Mouse (Mus musculus) neural tube, embryonic 15.5 days (tissue): ENCODE measurements around the gene Emg1. TPM values are rescaled to one million over a fixed set of nuclear protein-coding genes. Genes with fewer than 3 reads are reported as not detected.
"Not testable (repeated sequence)": the region's sequence is repeated elsewhere in the genome, so short reads cannot be mapped to it uniquely, and the experiment has no call there.

Source experiments
- ATAC-seq: fragments of 200-750 bp; cut with Nextera tagmentation; 2 replicates; pipeline ENCODE4 v1.8.0; 2017; ENCODE audit warnings: mild to moderate bottlenecking, moderate TSS enrichment, moderate library complexity; ENCODE audit not compliant: low FRiP score
- H3K27ac ChIP-seq: fragments of 300-500 bp; sonication (generic); replicated peaks from 2 replicates; pipeline ENCODE4 v1.5.1; 2015; ENCODE audit warnings: mild to moderate bottlenecking, inconsistent platforms
- H3K27me3 ChIP-seq: fragments of 300-500 bp; sonication (generic); replicated peaks from 2 replicates; pipeline ENCODE4 v1.6.1; 2015; ENCODE audit warnings: inconsistent platforms
- H3K36me3 ChIP-seq: fragments of 300-500 bp; sonication (generic); 2 replicates; pipeline ENCODE4 v1.6.1; 2015; ENCODE audit warnings: inconsistent platforms
- H3K4me1 ChIP-seq: fragments of 300-500 bp; sonication (generic); 2 replicates; pipeline ENCODE4 v1.6.1; 2015; ENCODE audit warnings: inconsistent platforms
- H3K4me2 ChIP-seq: fragments of 300-500 bp; sonication (generic); 2 replicates; pipeline ENCODE4 v1.6.1; 2015; ENCODE audit warnings: inconsistent platforms, mild to moderate bottlenecking, moderate library complexity
- H3K4me3 ChIP-seq: fragments of 300-500 bp; sonication (generic); replicated peaks from 2 replicates; pipeline ENCODE4 v1.5.1; 2015; ENCODE audit warnings: mild to moderate bottlenecking, inconsistent platforms
- H3K9ac ChIP-seq: fragments of 300-500 bp; sonication (generic); replicated peaks from 2 replicates; pipeline ENCODE4 v1.6.1; 2015; ENCODE audit warnings: mild to moderate bottlenecking, inconsistent platforms
- H3K9me3 ChIP-seq: fragments of 300-500 bp; sonication (generic); replicated peaks from 2 replicates; pipeline ENCODE4 v1.6.1; 2016; ENCODE audit warnings: inconsistent platforms
- WGBS: fragments of 180-500 bp; shearing (Covaris S2); methylation state at CpG from one replicate; pipeline ENCODE4 v1.1.7; 2015; ENCODE audit warnings: mixed read lengths; 5-methylcytosine and 5-hydroxymethylcytosine counted together
- polyA plus RNA-seq: library from polyadenylated mRNA; unstranded; fragments of >200 nt; fragmentation: Nextera tagmentation; extraction: Ambion mirVana; gene quantifications from 2 replicates; pipeline ENCODE4 v1.2.1, GENCODE M21; 2015

Gene Emg1
- polyA plus RNA-seq, 1 experiment from 2014 or later: 99.9 TPM

GRCm38 (mm10) chr6:124685606-124686386, 26.2 kb downstream of the Emg1 start:
- no peaks in the 10 kb centered on the region for H3K4me1 ChIP-seq
- no peak overlapping the region for H3K4me2 ChIP-seq
- H3K27ac ChIP-seq: no peak overlapping the region
- H3K9ac ChIP-seq: no peak overlapping the region
- H3K9me3 ChIP-seq: no peaks in the 10 kb centered on the region
- WGBS: 82% methylated on average over 12 of the region's 12 CpGs
- no peaks in the 10 kb centered on the region for H3K36me3 ChIP-seq
- H3K27me3 ChIP-seq: no peaks in the 10 kb centered on the region
- no peak overlapping the region for H3K4me3 ChIP-seq
- ATAC-seq: no peak

GRCm38 (mm10) chr6:124683591-124684417, 28.2 kb downstream of the Emg1 start:
- Histone ChIP-seq H3K27me3 (no peaks in the 10 kb centered on the region), H3K4me1 (no peaks in the 10 kb centered on the region), H3K4me3 (no peak overlapping the region), H3K36me3 (no peaks in the 10 kb centered on the region), H3K9me3 (no peaks in the 10 kb centered on the region), H3K27ac (no peak overlapping the region), H3K9ac (no peak overlapping the region), H3K4me2 (no peak overlapping the region)
- ATAC-seq: no peak
- 82% methylated on average over 14 of the region's 14 CpGs for WGBS

DNA sequence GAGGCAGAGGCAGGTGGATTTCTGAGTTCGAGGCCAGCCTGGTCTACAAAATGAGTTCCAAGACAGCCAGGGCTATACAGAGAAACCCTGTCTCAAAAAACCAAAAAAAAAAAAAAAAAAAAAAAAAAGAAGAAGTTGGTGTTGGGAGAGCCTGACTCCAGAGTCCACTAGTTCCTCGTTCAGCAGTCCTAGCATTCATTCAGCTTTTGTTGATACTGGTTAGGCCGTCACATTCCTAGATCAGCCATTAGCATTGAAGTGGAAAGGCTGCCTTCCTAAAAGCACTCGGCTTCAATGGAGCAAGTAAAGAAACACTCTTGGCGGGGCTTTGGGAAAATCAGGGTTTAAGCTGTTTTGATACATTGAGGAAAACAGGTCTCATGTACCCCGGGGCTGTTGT, 29.7 kb downstream of the Emg1 start:
- H3K4me1 ChIP-seq, H3K27ac ChIP-seq, H3K9ac ChIP-seq, H3K4me3 ChIP-seq, H3K9me3 ChIP-seq, ATAC-seq, H3K36me3 ChIP-seq, H3K4me2 ChIP-seq, H3K27me3 ChIP-seq: not testable (repeated sequence)
- 64% methylated on average over 6 of the region's 6 CpGs for WGBS

GRCm38 (mm10) chr6:124679486-124679885, 32.5 kb downstream of the Emg1 start:
- no peak overlapping the region for H3K4me3 ChIP-seq
- no peaks in the 10 kb centered on the region for H3K4me1 ChIP-seq
- ATAC-seq: no peak
- peaks cover 4% of the 10 kb centered on the region; the same call in 1 of the 2 replicates for H3K36me3 ChIP-seq
- H3K9me3 ChIP-seq: no peaks in the 10 kb centered on the region
- no peaks in the 10 kb centered on the region for H3K27me3 ChIP-seq
- no peak overlapping the region for H3K4me2 ChIP-seq
- 89% methylated on average over 3 of the region's 3 CpGs for WGBS
- H3K9ac ChIP-seq: no peak overlapping the region
- H3K27ac ChIP-seq: no peak overlapping the region

DNA sequence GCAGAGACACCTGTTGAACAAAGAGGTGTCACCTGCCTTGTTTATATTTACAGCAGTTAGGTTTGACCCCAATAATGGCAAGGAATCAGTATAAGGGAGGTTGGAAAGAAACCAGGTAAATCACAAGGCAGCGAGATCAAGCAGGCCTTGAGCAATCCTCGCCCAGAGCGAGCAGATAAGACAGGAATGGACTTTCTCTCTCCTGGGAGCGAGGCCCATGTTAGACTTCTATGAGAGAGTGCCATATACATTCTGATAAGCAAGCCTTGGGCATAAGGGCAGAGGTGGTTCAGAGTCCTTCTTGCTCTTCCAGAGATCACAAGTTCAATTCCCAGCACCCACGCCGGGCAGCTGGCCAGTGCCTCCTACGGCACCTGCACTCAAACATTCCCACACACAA, 33.2 kb downstream of the Emg1 start:
- Histone ChIP-seq H3K27ac (no peak overlapping the region), H3K9ac (no peak overlapping the region), H3K9me3 (no peaks in the 10 kb centered on the region), H3K4me1 (no peaks in the 10 kb centered on the region), H3K27me3 (no peaks in the 10 kb centered on the region), H3K4me2 (no peak overlapping the region), H3K36me3 (peaks cover 10% of the 10 kb centered on the region; the same call in 1 of the 2 replicates), H3K4me3 (no peak overlapping the region)
- ATAC-seq: no peak
- WGBS: 96% methylated on average over 7 of the region's 7 CpGs

DNA sequence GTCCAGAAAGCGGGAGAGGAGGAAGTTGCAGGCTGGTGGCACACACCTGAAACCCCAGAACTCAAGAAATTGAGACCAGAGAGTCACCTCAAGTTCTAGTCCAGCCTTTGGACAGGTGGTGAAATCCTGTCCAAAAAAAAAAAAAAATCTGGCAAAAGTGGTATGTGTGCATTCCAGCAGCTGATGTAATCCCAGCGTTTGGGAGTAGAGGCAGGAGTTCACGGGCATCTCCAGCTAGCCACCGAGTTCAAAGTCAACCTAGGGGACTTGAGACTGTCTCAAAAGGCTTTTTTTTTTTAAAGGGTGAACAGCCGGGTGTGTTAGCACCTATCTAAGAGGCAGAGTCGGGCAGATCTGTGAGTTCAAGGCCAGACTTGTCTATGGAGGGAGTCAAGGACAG, 35.8 kb downstream of the Emg1 start:
- H3K27me3 ChIP-seq: no peaks in the 10 kb centered on the region
- H3K36me3 ChIP-seq: peaks cover 10% of the 10 kb centered on the region; the same call in 1 of the 2 replicates
- no peak overlapping the region for H3K4me2 ChIP-seq
- no peak for ATAC-seq
- no peaks in the 10 kb centered on the region for H3K9me3 ChIP-seq
- no peak overlapping the region for H3K9ac ChIP-seq
- WGBS: 91% methylated on average over 6 of the region's 6 CpGs
- no peaks in the 10 kb centered on the region for H3K4me1 ChIP-seq
- no peak overlapping the region for H3K4me3 ChIP-seq
- no peak overlapping the region for H3K27ac ChIP-seq

GRCm38 (mm10) chr6:124674591-124674990, 37.4 kb downstream of the Emg1 start:
- Histone ChIP-seq H3K27ac (no peak overlapping the region), H3K9ac (no peak overlapping the region), H3K4me3 (no peak overlapping the region), H3K27me3 (no peaks in the 10 kb centered on the region), H3K9me3 (no peaks in the 10 kb centered on the region), H3K4me1 (no peaks in the 10 kb centered on the region), H3K36me3 (peaks cover 10% of the 10 kb centered on the region; the same call in 1 of the 2 replicates), H3K4me2 (no peak overlapping the region)
- 93% methylated on average over 7 of the region's 7 CpGs for WGBS
- no peak for ATAC-seq

DNA sequence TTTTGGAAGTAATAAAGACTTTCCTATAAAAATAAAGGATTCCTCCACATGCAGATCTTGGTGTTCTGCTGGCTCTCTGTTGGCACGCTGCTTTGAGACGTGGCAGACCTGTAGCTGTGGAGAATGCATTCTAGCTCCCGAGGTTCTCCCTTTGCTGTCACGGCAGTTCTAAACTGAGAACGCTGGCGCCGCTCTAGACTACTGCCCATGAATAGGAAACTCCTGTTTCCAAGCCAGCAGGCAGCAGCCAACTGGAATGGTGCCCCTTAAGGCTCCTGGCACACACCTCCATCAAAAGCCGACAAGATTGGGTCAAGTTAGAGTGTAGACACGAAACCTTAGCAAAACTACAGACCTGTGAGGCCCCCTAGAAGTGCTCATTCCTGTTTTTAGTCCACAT, 38.4 kb downstream of the Emg1 start:
- no peak overlapping the region for H3K4me3 ChIP-seq
- H3K9ac ChIP-seq: no peak overlapping the region
- H3K27me3 ChIP-seq: no peaks in the 10 kb centered on the region
- peaks cover 10% of the 10 kb centered on the region; the same call in 1 of the 2 replicates for H3K36me3 ChIP-seq
- no peak overlapping the region for H3K27ac ChIP-seq
- H3K4me1 ChIP-seq: no peaks in the 10 kb centered on the region
- no peak for ATAC-seq
- H3K4me2 ChIP-seq: no peak overlapping the region
- WGBS: 86% methylated on average over 9 of the region's 9 CpGs
- no peaks in the 10 kb centered on the region for H3K9me3 ChIP-seq

GRCm38 (mm10) chr6:124672100-124672499, 39.9 kb downstream of the Emg1 start:
- 75% methylated on average over 6 of the region's 6 CpGs for WGBS
- Histone ChIP-seq H3K9ac (no peak overlapping the region), H3K27ac (no peak overlapping the region)

GRCm38 (mm10) chr6:124670281-124670900, 41.6 kb downstream of the Emg1 start:
- Histone ChIP-seq H3K4me3 (no peak overlapping the region), H3K27me3 (no peaks in the 10 kb centered on the region), H3K27ac (no peak overlapping the region), H3K4me1 (no peaks in the 10 kb centered on the region), H3K36me3 (peaks cover 6% of the 10 kb centered on the region; the same call in 1 of the 2 replicates), H3K9ac (no peak overlapping the region), H3K4me2 (no peak overlapping the region), H3K9me3 (no peaks in the 10 kb centered on the region)
- 96% methylated on average over 7 of the region's 7 CpGs for WGBS
- ATAC-seq: no peak

More at GRCm38 (mm10) chr6:124672100-124672499, 39.9 kb downstream of the Emg1 start:
- H3K4me2 ChIP-seq: no peak overlapping the region
- H3K9me3 ChIP-seq: no peaks in the 10 kb centered on the region
- peaks cover 10% of the 10 kb centered on the region; the same call in 1 of the 2 replicates for H3K36me3 ChIP-seq
- H3K4me3 ChIP-seq: no peak overlapping the region
- H3K4me1 ChIP-seq: no peaks in the 10 kb centered on the region
- H3K27me3 ChIP-seq: no peaks in the 10 kb centered on the region
- ATAC-seq: no peak

DNA sequence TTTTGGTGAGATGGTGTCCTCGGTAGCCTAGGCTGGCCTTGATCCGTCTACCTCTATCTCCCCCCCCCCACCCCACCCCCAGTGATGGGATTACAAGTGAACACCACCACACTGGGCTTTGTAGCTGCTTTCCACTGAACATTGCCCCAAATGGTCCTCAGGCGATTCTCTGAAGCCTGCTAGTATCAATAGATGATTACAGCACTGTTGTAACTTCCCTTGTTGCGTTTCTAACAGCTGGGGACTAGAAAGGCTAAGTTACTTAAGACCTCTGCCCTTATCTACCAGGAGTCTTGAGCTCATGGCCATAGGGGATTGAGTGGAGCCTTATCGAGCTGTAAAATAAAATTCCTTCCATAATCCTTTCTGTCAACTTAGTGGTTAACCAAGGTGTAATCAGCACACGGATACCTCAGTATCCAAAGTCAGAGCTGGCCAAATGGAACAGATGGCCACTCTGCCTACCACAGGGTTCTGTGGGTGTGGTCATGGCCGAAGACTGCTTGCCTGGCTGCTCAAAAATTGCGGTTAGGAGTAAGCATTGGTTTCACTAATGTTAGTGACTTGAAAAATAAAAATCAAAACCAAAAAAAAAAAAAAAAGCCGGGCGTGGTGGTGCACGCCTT, 42.6 kb downstream of the Emg1 start:
- Histone ChIP-seq H3K27me3 (no peaks in the 10 kb centered on the region), H3K4me3 (no peak overlapping the region), H3K4me2 (no peak overlapping the region), H3K9me3 (no peaks in the 10 kb centered on the region), H3K27ac (no peak overlapping the region), H3K4me1 (peaks cover 1% of the 10 kb centered on the region), H3K9ac (no peak overlapping the region), H3K36me3 (0 out of 2 replicates have a peak, but pooled peaks cover 4% of the 10 kb centered on the region)
- 90% methylated on average over 11 of the region's 11 CpGs for WGBS
- no peak for ATAC-seq
